Mouse (Mus musculus) erythroblast, embryonic 14.5 days (primary cell): ENCODE results near the gene Mrgprf. TPM values are rescaled to one million over a fixed set of nuclear protein-coding genes. Genes with fewer than 3 reads are reported as not detected.

Experiments used
- H3K27me3 ChIP-seq: 2 replicates; pipeline ENCODE4 v1.6.1; 2012; ENCODE audit warnings: inconsistent platforms; ENCODE audit not compliant: control insufficient read depth
- H3K36me3 ChIP-seq: 2 replicates; pipeline ENCODE4 v1.6.1; 2012; ENCODE audit warnings: mild to moderate bottlenecking, inconsistent platforms; ENCODE audit not compliant: control insufficient read depth
- H3K4me1 ChIP-seq: 2 replicates; pipeline ENCODE4 v1.6.1; 2012; ENCODE audit warnings: inconsistent platforms; ENCODE audit not compliant: control insufficient read depth
- H3K4me3 ChIP-seq: replicated peaks from 2 replicates; pipeline ENCODE3; 2012; ENCODE audit warnings: moderate library complexity, mild to moderate bottlenecking, inconsistent platforms
- H3K9me3 ChIP-seq: 2 replicates; pipeline ENCODE4 v1.6.1; 2012; ENCODE audit warnings: low read length, inconsistent platforms, mixed read lengths; ENCODE audit not compliant: control insufficient read depth
- GATA1 ChIP-seq: IDR thresholded peaks from 2 replicates; pipeline ENCODE4 v1.6.1; 2012; ENCODE audit warnings: low read length, inconsistent platforms, mixed read lengths
- TAL1 ChIP-seq: IDR thresholded peaks from 3 replicates; pipeline ENCODE4 v1.6.1; 2012; ENCODE audit warnings: low read length, inconsistent platforms, mixed read lengths
- polyA plus RNA-seq: library from polyadenylated mRNA; stranded (reverse); fragments of >175 nt; gene quantifications from 2 replicates; pipeline ENCODE4 v1.2.3, GENCODE M21; 2012

Mrgprf gene
- polyA plus RNA-seq, 1 experiment: not detected

- no peak overlapping the region for H3K4me3 ChIP-seq
- H3K27me3 ChIP-seq: no peaks in the 10 kb centered on the region
- no peaks in the 10 kb centered on the region for H3K9me3 ChIP-seq
- TF ChIP-seq GATA1 (no peak), TAL1 (no peak)
- no peaks in the 10 kb centered on the region for H3K4me1 ChIP-seq
- no peaks in the 10 kb centered on the region for H3K36me3 ChIP-seq
Measured at GRCm38 (mm10) chr7:145293859-145294258, 6.8 kb upstream of the Mrgprf start.

GRCm38 (mm10) chr7:145298666-145299490 lies 1.8 kb upstream of the Mrgprf start:
- H3K4me3 ChIP-seq: no peak overlapping the region
- H3K27me3 ChIP-seq: no peaks in the 10 kb centered on the region
- H3K36me3 ChIP-seq: no peaks in the 10 kb centered on the region
- peaks cover 5% of the 10 kb centered on the region for H3K4me1 ChIP-seq
- TF ChIP-seq GATA1: no peak
- TF ChIP-seq TAL1: no peak
- no peaks in the 10 kb centered on the region for H3K9me3 ChIP-seq

DNA sequence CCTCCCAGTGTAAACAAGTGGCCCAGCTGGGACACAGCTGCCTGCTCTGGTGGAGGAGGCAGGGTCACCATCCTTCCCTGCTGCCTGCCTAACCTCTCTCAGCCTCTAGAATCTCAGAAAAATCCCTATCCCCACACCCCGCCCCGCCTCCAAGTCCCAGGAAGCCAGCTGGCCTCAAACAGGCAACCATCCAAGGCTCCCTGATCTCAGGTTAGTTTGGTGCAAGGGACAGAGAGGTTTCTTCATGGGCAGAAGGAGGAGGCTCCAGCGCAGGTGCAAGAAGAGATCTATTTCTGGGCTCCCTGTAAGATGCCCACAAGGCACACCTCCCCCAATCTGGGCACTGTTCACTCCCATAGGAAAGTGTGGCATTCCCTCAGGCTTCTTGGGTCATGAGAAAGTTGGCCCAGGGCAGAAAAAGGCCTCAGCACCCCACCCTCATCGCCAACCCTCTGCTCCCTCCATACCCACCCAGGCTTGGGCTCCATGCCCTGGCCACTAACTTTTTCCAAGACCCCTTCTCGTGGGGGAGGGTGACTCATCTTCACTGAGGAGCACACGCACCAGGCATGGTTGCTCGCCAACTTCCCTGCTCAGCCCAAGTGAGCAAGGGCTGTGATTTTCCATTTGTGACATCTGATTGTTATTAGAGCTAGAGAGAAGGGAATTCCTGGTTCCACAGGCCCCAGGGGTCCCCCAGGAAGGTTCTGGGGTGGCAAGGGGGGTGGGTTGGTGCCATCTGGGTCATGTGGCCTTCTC lies 887 bp upstream of the Mrgprf start:
- TF ChIP-seq TAL1 (no peak), GATA1 (no peak)
- Histone ChIP-seq H3K36me3 (no peaks in the 10 kb centered on the region), H3K4me3 (no peak overlapping the region), H3K27me3 (no peaks in the 10 kb centered on the region), H3K4me1 (peaks cover 5% of the 10 kb centered on the region), H3K9me3 (no peaks in the 10 kb centered on the region)

DNA sequence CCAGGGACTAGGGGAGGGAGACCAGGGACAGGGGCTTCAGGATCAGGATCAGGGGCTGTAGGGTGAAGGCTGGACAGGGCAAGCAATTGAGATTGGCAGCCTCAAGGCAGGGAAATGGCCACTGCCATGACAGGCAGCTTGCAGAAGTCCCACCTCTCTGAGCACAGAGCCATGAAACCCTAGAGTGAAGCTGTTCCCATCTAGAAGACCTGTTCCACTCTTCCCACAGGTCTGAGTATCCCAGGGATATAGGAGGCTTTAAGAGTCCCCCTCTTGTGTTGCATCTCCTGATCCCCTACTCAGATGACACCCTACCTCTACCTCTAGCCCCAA lies 346 bp downstream of the Mrgprf start:
- Histone ChIP-seq H3K36me3 (no peaks in the 10 kb centered on the region), H3K27me3 (no peaks in the 10 kb centered on the region), H3K4me3 (no peak overlapping the region), H3K9me3 (no peaks in the 10 kb centered on the region), H3K4me1 (peaks cover 5% of the 10 kb centered on the region)
- TF ChIP-seq GATA1 (no peak), TAL1 (no peak)

DNA sequence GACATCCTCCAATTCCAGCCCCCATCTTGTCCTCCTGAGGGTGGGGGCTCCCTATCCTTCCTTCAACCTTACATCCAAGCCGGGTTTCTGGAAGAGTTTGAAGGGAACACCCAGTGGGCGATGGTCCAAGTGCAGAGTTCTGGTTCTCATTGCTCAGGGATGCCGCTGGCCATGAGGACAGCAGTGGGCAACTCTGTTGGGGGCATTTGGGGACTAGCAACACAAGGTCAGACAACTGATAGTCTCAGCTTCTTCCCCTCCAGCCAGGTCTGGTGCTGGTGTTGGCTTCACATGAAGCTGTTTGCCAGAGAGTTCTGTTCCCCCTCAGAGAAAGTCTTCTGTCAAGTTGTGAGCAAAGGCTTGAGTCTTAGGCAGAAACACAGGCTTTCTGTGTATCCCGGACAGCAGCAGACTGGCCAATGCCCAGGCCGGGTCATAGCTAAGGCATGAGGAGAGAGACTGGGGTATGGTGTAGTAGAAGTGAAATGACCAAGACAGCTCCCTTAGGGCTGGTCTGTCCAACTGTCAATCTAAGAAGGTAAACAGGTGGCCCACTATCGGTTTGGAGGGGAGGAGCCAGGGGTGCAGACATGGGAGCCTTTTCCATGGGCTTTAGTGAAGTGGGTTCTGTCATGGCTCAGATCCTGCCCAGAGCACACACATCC lies 845 bp downstream of the Mrgprf start:
- no peak for TF ChIP-seq GATA1
- TF ChIP-seq TAL1: no peak
- H3K9me3 ChIP-seq: no peaks in the 10 kb centered on the region
- peaks cover 5% of the 10 kb centered on the region for H3K4me1 ChIP-seq
- H3K4me3 ChIP-seq: no peak overlapping the region
- H3K27me3 ChIP-seq: no peaks in the 10 kb centered on the region
- no peaks in the 10 kb centered on the region for H3K36me3 ChIP-seq

- Histone ChIP-seq H3K4me1 (peaks cover 5% of the 10 kb centered on the region), H3K4me3 (no peak overlapping the region), H3K27me3 (no peaks in the 10 kb centered on the region), H3K9me3 (no peaks in the 10 kb centered on the region), H3K36me3 (no peaks in the 10 kb centered on the region)
- no peak for TF ChIP-seq GATA1
- no peak for TF ChIP-seq TAL1
Measured at GRCm38 (mm10) chr7:145302488-145303285, 2.1 kb downstream of the Mrgprf start.

DNA sequence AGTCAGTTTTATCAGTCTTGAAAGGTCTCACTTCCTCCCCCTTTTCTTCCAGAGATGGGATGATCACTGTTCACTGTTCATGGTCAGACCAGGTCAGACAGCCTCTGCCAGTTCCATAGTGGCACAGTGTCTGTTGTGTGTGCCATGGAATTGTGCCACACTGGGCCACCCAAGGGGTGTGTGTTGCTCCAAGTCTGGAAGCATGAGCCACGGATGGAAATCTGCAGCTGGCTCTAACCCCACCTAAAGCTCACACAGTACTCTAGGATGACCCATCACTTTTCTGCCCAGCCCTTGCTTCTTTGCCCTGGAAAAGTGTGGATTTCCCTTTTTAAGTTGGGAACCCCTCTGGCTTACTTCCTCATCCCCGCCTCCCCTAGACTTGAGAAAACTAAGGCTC lies 3.5 kb downstream of the Mrgprf start:
- Histone ChIP-seq H3K4me1 (peaks cover 5% of the 10 kb centered on the region), H3K9me3 (no peaks in the 10 kb centered on the region; the same call in 1 of the 2 replicates), H3K36me3 (no peaks in the 10 kb centered on the region), H3K4me3 (no peak overlapping the region), H3K27me3 (no peaks in the 10 kb centered on the region)
- TF ChIP-seq TAL1 (no peak), GATA1 (no peak)

DNA sequence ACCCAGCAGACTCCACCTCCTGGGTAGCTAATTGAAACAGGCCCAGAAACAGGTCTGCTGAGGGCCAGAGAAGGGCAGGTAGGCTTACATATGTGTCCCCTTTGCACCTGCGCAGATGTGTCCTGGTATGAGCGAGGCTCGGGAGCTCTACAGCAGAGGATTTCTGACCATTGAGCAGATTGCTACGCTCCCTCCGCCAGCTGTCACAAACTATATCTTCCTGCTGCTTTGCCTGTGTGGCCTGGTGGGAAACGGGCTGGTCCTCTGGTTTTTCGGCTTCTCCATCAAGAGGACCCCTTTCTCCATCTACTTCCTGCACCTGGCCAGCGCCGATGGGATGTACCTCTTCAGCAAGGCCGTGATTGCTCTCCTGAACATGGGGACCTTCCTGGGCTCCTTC lies 7.0 kb downstream of the Mrgprf start:
- Histone ChIP-seq H3K9me3 (no peaks in the 10 kb centered on the region; the same call in 1 of the 2 replicates), H3K4me1 (peaks cover under 1% of the 10 kb centered on the region; the same call in 1 of the 2 replicates), H3K36me3 (no peaks in the 10 kb centered on the region), H3K4me3 (no peak overlapping the region), H3K27me3 (no peaks in the 10 kb centered on the region)
- TF ChIP-seq GATA1 (no peak), TAL1 (no peak)
